Mouse (Mus musculus) layer of hippocampus, postnatal 10 days (tissue): ENCODE measurements around the gene Itpr2. TPM values are rescaled to one million over a fixed set of nuclear protein-coding genes. Genes with fewer than 3 reads are reported as not detected.

Experiments
- DNase-seq, 2 experiments: peaks; one replicate each; pipeline ENCODE4 v3.0.0; 2021; ENCODE audit warnings: low spot score in 2 of 2
- total RNA-seq, 2 experiments: library from RNA; stranded (reverse); gene quantifications; 2 replicates each; pipeline ENCODE4 v1.2.3; 2021

Itpr2 gene
- total RNA-seq, 2 experiments from 2014 or later, result 27.2 to 28.7 TPM

- no peak for DNase-seq
Observed at GRCm38 (mm10) chr6:146424326-146424725, 77.7 kb downstream of the Itpr2 start.

DNA sequence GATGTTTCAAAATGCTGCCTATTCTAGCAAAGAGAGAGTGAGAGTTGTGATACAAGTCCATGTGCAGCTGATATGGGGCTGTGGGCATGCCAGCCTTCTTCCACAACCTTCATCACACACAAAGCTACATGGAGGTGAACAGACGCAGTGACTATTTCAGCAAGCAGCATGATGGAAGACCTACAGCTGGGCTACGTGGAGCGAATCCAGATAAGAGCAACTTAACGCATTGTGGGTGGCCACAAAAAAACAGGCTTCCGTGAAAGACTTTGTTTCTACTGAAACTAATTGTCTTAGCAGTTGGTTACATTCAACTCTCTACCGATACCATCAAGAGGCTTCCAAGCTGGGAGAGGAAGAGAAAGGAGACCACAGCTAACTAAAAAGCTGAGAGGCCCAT lies 81.3 kb downstream of the Itpr2 start:
- no peak for DNase-seq

- no peak for DNase-seq
Observed at GRCm38 (mm10) chr6:146416461-146416860, 85.6 kb downstream of the Itpr2 start.

- DNase-seq, result no peak
Observed at GRCm38 (mm10) chr6:146414094-146414493, 87.9 kb downstream of the Itpr2 start.

DNA sequence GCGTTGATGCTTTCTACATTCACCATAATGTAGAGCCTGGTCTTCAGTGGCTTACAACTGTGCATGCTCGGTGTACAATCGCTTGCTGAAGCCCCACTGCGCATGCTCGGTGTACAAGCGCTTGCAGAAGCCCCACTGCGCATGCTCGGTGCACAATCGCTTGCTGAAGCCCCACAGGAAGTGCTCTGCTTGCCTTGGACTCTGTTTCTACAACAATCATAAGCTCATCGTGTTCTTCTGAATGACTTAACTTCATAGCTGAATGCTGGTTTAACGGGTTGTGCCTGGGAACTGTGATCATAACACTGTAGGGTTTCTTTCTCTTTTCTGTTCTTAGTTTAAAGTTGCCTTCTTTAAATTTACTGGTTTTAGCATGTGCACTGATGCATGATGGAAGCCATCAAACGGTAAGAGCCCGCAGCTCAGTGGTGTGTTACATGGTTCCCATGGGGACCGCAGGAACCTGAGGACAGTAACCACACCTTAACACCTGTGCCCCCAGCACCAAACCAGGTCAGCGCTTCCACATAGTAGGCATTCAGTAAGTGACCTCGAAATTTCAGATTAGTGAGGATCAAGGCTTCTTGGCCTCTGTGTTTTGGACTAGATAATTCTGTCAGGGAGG lies 90.5 kb downstream of the Itpr2 start:
- no peak for DNase-seq

DNA sequence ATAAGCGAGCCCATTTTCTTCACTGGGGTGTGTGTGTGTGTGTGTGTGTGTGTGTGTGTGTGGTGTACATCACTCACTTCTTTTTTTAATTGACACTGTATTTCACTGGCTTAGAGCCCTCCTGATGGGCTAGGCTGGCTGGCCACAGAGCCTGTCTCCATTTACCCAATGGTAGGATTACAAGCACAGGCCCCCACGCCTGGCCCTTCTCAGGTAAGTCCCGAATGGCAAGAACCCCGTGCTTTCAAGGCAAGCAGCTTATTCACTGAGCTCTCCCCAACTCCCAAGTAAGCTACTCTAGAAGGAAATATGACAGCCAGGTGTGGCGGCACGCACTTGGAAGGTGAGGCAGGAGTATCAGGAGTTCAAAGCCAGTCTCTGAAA lies 91.6 kb downstream of the Itpr2 start:
- no peak for DNase-seq

DNA sequence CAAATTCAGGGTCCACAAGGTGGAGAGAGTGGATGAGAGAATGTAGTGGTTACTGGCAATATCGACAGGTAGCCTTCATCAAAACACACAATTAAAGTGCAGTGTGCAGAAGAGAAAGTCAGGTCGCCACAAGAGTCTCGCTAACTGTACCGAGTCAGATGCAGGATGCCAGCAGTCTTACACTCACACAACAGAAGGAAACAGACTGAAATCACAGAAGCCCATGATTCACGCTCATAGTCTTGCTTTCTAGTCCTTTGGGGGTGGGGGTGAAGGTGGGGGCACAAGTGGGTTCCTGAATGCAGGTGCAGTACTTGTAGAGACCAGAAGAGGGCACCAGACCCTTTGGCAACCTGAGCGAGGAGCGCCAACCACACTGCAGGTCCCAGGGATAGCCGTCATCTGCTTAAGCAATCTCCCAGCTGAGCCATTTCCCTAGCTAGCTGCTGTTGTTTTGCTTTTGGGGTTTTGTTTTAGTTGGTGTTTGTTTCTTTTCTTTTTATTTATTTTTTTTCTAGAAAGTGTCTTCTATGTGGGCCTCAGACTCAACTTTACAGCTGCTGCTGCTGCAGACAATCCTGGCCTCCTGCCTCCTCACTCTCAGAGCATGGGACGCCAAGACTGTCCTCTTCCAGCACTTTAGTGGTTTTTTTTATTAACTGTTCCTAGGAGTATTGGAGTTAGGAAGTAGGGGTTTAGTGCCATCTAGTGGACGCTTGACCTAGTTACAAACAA lies 92.2 kb downstream of the Itpr2 start:
- peak; percentile 88 for DNase-seq

- DNase-seq, result peak in 1 of 2 experiments; percentile 52
Observed at GRCm38 (mm10) chr6:146405380-146405779, 96.6 kb downstream of the Itpr2 start.

- DNase-seq, result no peak
Observed at GRCm38 (mm10) chr6:146404876-146405275, 97.1 kb downstream of the Itpr2 start.

DNA sequence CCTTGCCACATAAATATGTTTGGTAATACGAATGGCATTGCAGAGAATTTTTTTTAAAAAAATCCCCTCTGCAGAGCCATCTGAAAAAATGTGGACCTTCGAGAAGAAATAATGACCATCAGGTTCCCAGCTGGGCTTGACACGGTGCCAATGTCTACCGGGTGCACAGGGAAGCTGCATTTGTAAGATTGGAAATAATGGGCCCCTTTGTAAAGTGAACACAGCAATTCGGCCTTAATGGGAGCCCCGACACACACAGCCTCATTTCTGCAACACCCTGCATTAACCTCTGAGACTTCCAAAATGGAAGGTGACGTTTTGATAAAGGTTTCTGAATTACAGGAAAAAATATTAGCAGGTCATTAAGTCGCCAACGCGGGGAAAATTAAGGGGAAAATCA lies 97.9 kb downstream of the Itpr2 start:
- DNase-seq, result peak in 1 of 2 experiments; percentile 33

GRCm38 (mm10) chr6:146402905-146403642 lies 98.9 kb downstream of the Itpr2 start:
- no peak for DNase-seq

DNA sequence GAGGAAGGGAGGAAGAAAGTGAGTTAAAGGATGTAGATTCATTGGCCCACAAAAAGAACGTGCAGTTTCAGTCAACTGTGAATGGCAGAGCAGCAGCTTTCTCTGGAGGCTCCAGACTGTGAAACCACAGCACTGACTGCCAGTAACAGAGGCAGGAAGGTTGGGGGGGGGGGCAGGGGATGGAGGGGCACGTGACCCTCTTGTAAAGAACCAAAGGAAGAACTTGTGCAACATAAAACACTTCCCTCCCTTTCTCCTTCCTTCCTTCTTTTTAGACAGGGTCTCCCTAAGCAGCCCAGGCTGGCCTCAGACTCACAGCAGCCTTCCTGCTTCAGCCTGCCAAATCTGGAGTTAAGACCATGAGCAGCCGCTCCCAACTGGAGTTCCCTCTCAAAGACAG lies 104.2 kb downstream of the Itpr2 start:
- no peak for DNase-seq

GRCm38 (mm10) chr6:146396253-146396652 lies 105.8 kb downstream of the Itpr2 start:
- no peak for DNase-seq

DNA sequence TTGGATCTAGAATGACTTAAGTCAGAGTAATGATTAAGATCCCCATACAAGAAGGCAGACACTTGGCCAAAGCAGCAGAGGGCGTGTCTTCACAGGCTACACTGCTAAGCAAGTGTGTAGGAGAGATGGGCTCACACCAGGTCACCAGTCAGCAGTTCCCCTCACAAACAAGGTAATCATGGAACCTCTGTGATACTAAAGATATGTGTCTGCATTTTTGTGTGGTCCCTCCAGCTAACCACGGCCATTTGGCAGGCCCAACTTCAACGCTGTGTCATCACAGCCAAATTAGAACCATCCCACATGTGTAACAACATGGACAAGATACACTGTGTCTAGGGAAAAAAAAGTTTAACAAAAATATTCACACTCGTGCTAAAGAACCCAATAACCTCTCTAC lies 106.4 kb downstream of the Itpr2 start:
- DNase-seq, result no peak

GRCm38 (mm10) chr6:146392188-146392587 lies 109.8 kb downstream of the Itpr2 start:
- DNase-seq, result no peak

- no peak for DNase-seq
Observed at GRCm38 (mm10) chr6:146390159-146390558, 111.9 kb downstream of the Itpr2 start.

- no peak for DNase-seq
Observed at GRCm38 (mm10) chr6:146388010-146388409, 114.0 kb downstream of the Itpr2 start.

- no peak for DNase-seq
Observed at GRCm38 (mm10) chr6:146387039-146387713, 114.8 kb downstream of the Itpr2 start.

DNA sequence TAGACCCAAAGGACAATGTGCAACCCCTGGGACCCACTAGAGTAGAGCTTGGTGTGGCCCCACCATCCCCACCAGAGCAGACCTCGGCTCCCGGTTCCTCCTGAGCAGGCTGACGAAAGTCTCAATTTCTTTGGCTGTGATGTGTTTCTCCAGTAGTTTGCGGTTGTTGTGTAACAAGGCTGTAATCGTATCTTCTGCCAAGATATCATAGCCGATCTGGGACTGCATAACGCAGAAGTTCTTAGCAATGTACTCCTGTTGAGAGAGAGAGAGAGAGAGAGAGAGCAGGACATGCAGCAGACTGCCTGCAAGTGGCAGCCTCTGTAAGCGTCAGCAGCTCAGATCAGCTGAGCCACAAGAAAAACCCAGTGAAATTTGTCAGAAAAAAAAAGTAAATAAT lies 122.8 kb downstream of the Itpr2 start:
- DNase-seq, result no peak

- no peak for DNase-seq
Observed at GRCm38 (mm10) chr6:146371511-146371910, 130.5 kb downstream of the Itpr2 start.

DNA sequence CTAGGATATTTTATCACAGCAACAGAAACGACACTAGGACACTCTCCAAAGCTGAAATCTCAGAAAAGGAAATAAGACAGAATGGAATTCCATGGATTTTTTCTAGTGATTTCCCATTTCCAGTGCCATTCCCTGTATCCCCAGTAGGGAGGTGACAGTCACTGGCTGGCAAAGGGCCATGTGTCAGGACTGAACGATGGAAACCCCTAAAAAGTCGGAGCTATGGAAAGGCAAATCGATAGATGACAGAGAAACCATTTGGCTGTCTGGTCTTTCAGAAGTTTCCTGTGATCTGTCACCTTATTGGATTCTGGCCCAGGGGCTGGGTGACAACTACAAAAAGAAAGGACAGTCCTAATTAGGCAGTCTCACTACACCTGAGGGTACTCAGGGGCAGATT lies 135.8 kb downstream of the Itpr2 start:
- DNase-seq, result no peak

GRCm38 (mm10) chr6:146357911-146358310 lies 144.1 kb downstream of the Itpr2 start:
- DNase-seq, result peak; percentile 15 to 28
